Comparison of ENCODE assay signal across 21 mouse cellular contexts in genomic region chr7:137570199-137570598, GRCm38 (mm10).
DNase-seq lines count a peak whose midpoint lies in the region; ATAC-seq and TF ChIP-seq lines count a peak whose summit lies in the region.
"Had no signal": no experiment of that assay in that cellular context is flagged by ENCODE, and none has a peak within 500 bp of the region (broad histone marks: within the 10 kb centered on the region; RNA-seq: fewer than 3 reads in every experiment).

No protein-coding gene starts in this region.

- TF ChIP-seq CTCF in ES-Bruce4 (IDR thresholded peaks at IDR 0.05; ENCODE audit: low read depth, low read length): no peak
- TF ChIP-seq CTCF in midbrain, postnatal 0 days (IDR thresholded peaks at IDR 0.05): no peak

- H3K4me3 ChIP-seq in ES-Bruce4 (ENCODE audit: low read depth, low read length) (no peak overlapping the region), ES-E14 (ENCODE audit: insufficient read depth in 1 of 2, low read depth in 1 of 2, low read length in 2 of 2, poor library complexity in 1 of 2, severe bottlenecking in 1 of 2) (no peak overlapping the region)
- no peak overlapping the region for H3K4me3 ChIP-seq in intestine, embryonic 16.5 days (ENCODE audit: low read length)
- H3K4me3 ChIP-seq in midbrain, postnatal 0 days (ENCODE audit: low read depth, low read length): no peak overlapping the region
- H3K4me3 ChIP-seq: embryonic facial prominence, embryonic 10.5 days; embryonic facial prominence, embryonic 12.5 days; forebrain, embryonic 13.5 days had no signal

- TF ChIP-seq POLR2A in ES-Bruce4 (IDR thresholded peaks at IDR 0.05; ENCODE audit: insufficient read depth, low read length): no peak

- peak; percentile 61 for DNase-seq in ES-E14 (ENCODE audit: low read depth, low spot score)
- peak; percentile 59 for DNase-seq in WW6 (ENCODE audit: low read depth, low spot score)
- DNase-seq in lung, postnatal 25 days (ENCODE audit: low spot score): no peak
- DNase-seq in midbrain, postnatal 0 days (ENCODE audit: low spot score): no peak
- DNase-seq: adrenal gland, adult 8-10 months; adrenal gland, postnatal 14 days; adrenal gland, postnatal 36 days; B cell, adult 2 months; cerebellum, adult 11-12 months; cerebellum, adult 2 months; cerebellum, adult 9-10 months; cerebellum, postnatal 10 days; cerebellum, postnatal 25 days had no signal

- TF ChIP-seq EP300 in ES-Bruce4 (IDR thresholded peaks at IDR 0.05; ENCODE audit: insufficient read depth, low read depth, low read length): peak; percentile 93

- in situ Hi-C loops in ES-E14 (cut with MboI; ENCODE audit: low sequenced_read_pairs in 2 of 2, unreplicated experiment in 2 of 2): no loop called here

- H3K4me1 ChIP-seq in ES-Bruce4 (ENCODE audit: control insufficient read depth, insufficient read depth, low read length) (no peaks in the 10 kb centered on the region), ES-E14 (ENCODE audit: control insufficient read depth in 2 of 2, insufficient read depth in 2 of 2, low read length in 2 of 2, poor library complexity in 1 of 2) (peaks cover 0 to 3% of the 10 kb centered on the region in 2 experiments; a peak in 2 of 4 replicates)
- H3K4me1 ChIP-seq in intestine, embryonic 16.5 days (ENCODE audit: control insufficient read depth, insufficient read depth, low read length): no peaks in the 10 kb centered on the region
- H3K4me1 ChIP-seq in midbrain, postnatal 0 days (ENCODE audit: insufficient read depth, low read length): no peaks in the 10 kb centered on the region
- H3K4me1 ChIP-seq: embryonic facial prominence, embryonic 10.5 days; embryonic facial prominence, embryonic 12.5 days; forebrain, embryonic 13.5 days had no signal

- H3K36me3 ChIP-seq in ES-Bruce4 (ENCODE audit: control insufficient read depth, insufficient read depth, low read length, poor library complexity, severe bottlenecking): no peaks in the 10 kb centered on the region
- no peaks in the 10 kb centered on the region for H3K36me3 ChIP-seq in ES-E14 (ENCODE audit: control insufficient read depth, insufficient read depth, low read length, poor library complexity, severe bottlenecking)
- no peaks in the 10 kb centered on the region for H3K36me3 ChIP-seq in intestine, embryonic 16.5 days (ENCODE audit: control insufficient read depth, insufficient read depth, low read length)
- no peaks in the 10 kb centered on the region for H3K36me3 ChIP-seq in midbrain, postnatal 0 days (ENCODE audit: insufficient read depth, low read length)
- H3K36me3 ChIP-seq: embryonic facial prominence, embryonic 10.5 days; embryonic facial prominence, embryonic 12.5 days had no signal

- no peak overlapping the region for H3K4me2 ChIP-seq in intestine, embryonic 16.5 days (ENCODE audit: low read depth, low read length)
- no peak overlapping the region for H3K4me2 ChIP-seq in midbrain, postnatal 0 days (ENCODE audit: low read depth, low read length, poor library complexity, severe bottlenecking)
- H3K4me2 ChIP-seq: embryonic facial prominence, embryonic 12.5 days; forebrain, embryonic 13.5 days had no signal

- H3K9me3 ChIP-seq in ES-Bruce4 (replicated peaks; ENCODE audit: control insufficient read depth, insufficient read depth, low read length, poor library complexity, severe bottlenecking) (peaks cover 6% of the 10 kb centered on the region; the same call in 1 of the 2 replicates), ES-E14 (ENCODE audit: control insufficient read depth, insufficient read depth, low read depth, low read length) (no peaks in the 10 kb centered on the region)
- H3K9me3 ChIP-seq in intestine, embryonic 16.5 days (ENCODE audit: control insufficient read depth, low read length): no peaks in the 10 kb centered on the region
- H3K9me3 ChIP-seq in midbrain, postnatal 0 days (ENCODE audit: low read length): no peaks in the 10 kb centered on the region
- H3K9me3 ChIP-seq: embryonic facial prominence, embryonic 10.5 days; embryonic facial prominence, embryonic 12.5 days; forebrain, embryonic 13.5 days had no signal

- H3K27me3 ChIP-seq in ES-Bruce4 (ENCODE audit: control insufficient read depth, insufficient read depth, low read length, poor library complexity, severe bottlenecking): no peaks in the 10 kb centered on the region
- no peaks in the 10 kb centered on the region for H3K27me3 ChIP-seq in intestine, embryonic 16.5 days (replicated peaks; ENCODE audit: control insufficient read depth, insufficient read depth, low read length)
- no peaks in the 10 kb centered on the region for H3K27me3 ChIP-seq in midbrain, postnatal 0 days (ENCODE audit: insufficient read depth, low read length)
- H3K27me3 ChIP-seq: embryonic facial prominence, embryonic 12.5 days; forebrain, embryonic 13.5 days had no signal

- H3K27ac ChIP-seq in ES-Bruce4 (ENCODE audit: insufficient read depth, low read length): peak overlapping the region; percentile 77
- H3K27ac ChIP-seq in ES-E14 (ENCODE audit: insufficient read depth, low read depth, low read length, poor library complexity, severe bottlenecking): peak overlapping the region; percentile 80
- H3K27ac ChIP-seq in intestine, embryonic 16.5 days (ENCODE audit: low read length): no peak overlapping the region
- no peak overlapping the region for H3K27ac ChIP-seq in midbrain, postnatal 0 days (ENCODE audit: low read depth, low read length)
- H3K27ac ChIP-seq: embryonic facial prominence, embryonic 10.5 days; embryonic facial prominence, embryonic 12.5 days; forebrain, embryonic 13.5 days had no signal

- no peak for ATAC-seq in intestine, embryonic 16.5 days
- ATAC-seq in midbrain, postnatal 0 days (ENCODE audit: low FRiP score): no peak
- ATAC-seq: activated CD4-positive, CD25-positive, alpha-beta regulatory T cell, adult 4 months; CD4-positive, CD25-positive, alpha-beta regulatory T cell, adult 4 months; forebrain, embryonic 13.5 days; forebrain, embryonic 16.5 days had no signal

- 87% methylated on average over 2 of the region's 2 CpGs for WGBS in intestine, embryonic 16.5 days
- WGBS in midbrain, postnatal 0 days: 81% methylated on average over 2 of the region's 2 CpGs

- no peak overlapping the region for H3K9ac ChIP-seq in ES-Bruce4 (ENCODE audit: low read depth, poor library complexity, severe bottlenecking)
- H3K9ac ChIP-seq in ES-E14 (ENCODE audit: insufficient read depth, low read depth, low read length, poor library complexity, severe bottlenecking): no peak overlapping the region
- H3K9ac ChIP-seq in intestine, embryonic 16.5 days (ENCODE audit: low read depth, low read length): no peak overlapping the region
- no peak overlapping the region for H3K9ac ChIP-seq in midbrain, postnatal 0 days (replicated peaks; ENCODE audit: low read length, poor library complexity, severe bottlenecking)
- H3K9ac ChIP-seq: embryonic facial prominence, embryonic 12.5 days; forebrain, embryonic 13.5 days had no signal

TF ChIP-seq in ES-E14, 5 proteins besides CTCF, POLR2A, EP300 and RAD21:
- no peak for TF ChIP-seq MAFK (IDR thresholded peaks at IDR 0.05; ENCODE audit: insufficient read depth, low read depth, low read length)
- TF ChIP-seq CHD2 (IDR thresholded peaks at IDR 0.05; ENCODE audit: low read depth, low read length): 0 out of 2 replicates have a peak, but pooled peaks have one; percentile 35
- no peak for TF ChIP-seq ZC3H11A (IDR thresholded peaks at IDR 0.05; ENCODE audit: borderline replicate concordance, low read depth, low read length)
- no peak for TF ChIP-seq ZNF384 (IDR thresholded peaks at IDR 0.05; ENCODE audit: low read depth, low read length)
- no peak for TF ChIP-seq HCFC1 (IDR thresholded peaks at IDR 0.05; ENCODE audit: borderline replicate concordance, insufficient read depth, low read length)

Comparison
In these comparisons a context has a peak if more than half of its experiments do, and no peak if none do; other contexts are left out.
1. H3K27ac ChIP-seq: peak in ES-Bruce4 (single experiment) and ES-E14 (single experiment); none in intestine, embryonic 16.5 days (single experiment) and midbrain, postnatal 0 days (single experiment).
2. DNase-seq: peak in ES-E14 (single experiment) and WW6 (single experiment); none in lung, postnatal 25 days (single experiment) and midbrain, postnatal 0 days (single experiment).